Mouse (Mus musculus) layer of hippocampus, postnatal 36 days (tissue): ENCODE data around the gene Cmah. TPM values are rescaled to one million over a fixed set of nuclear protein-coding genes. Genes with fewer than 3 reads are reported as not detected.

Experiments used
- DNase-seq, 2 experiments: peaks; one replicate each; pipeline ENCODE4 v3.0.0; 2022
- total RNA-seq, 2 experiments: library from RNA; stranded (reverse); gene quantifications; 2 replicates each; pipeline ENCODE4 v1.2.3; 2021

The Cmah gene
- total RNA-seq, 2 experiments from 2014 or later = 0.47 to 0.71 TPM

DNA sequence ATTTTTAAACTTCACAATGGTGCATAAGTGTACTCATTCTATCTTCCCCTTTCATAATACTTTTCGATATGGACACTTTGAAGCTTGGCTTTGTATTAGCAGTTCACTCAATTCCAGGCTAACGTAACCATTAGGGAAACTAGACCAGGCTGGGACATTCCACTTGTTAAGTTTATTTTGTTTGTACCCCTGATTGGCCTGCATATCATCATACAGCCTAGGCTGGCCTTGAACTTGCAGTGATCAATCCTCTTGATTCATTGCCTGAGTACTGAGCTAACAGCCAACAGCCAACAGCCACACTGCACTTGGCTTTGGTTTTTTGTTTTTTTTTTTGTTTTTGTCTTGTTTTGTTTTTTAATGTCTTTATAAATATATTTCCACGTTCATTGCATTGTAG is 157.6 kb downstream of the Cmah start:
- no peak for DNase-seq

DNA sequence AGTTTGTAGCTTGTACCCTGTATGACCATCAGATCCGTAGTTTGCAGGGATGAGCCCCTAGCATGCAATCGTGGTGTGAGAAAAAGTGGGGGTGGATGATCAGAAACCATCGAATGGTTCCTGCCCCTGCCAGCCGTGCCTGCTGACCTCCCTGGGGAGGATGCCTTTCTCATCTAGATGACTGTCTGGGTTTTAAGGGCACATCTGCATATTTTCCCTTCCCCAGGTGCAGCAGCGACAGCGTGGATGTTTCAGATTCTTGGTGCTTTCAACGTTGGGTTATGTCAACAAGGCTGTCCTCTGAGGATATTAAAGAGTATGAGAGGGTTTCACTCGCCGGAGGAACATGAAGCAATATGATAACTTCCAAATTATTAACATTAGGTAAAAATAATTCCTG is 158.8 kb downstream of the Cmah start:
- DNase-seq = no peak

DNA sequence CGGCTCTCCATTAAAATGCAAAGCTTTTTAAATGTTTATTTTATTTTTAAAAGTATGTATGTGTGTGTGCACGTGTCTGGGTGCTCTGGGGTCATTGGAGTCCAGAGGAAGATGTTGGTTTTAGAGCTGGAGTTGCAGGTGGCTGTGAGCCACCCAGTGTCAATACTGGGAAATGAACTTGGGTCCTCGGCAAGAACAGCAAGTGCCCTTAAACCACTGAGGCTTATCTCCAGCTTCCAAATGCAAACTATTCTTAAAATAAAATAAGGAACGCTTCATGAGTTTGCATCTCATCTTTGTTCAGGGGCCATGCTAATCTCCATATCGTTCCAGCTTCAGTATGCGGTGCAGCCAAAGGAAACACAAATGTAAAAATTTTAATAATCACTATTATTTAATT is 159.2 kb downstream of the Cmah start:
- DNase-seq = no peak

DNA sequence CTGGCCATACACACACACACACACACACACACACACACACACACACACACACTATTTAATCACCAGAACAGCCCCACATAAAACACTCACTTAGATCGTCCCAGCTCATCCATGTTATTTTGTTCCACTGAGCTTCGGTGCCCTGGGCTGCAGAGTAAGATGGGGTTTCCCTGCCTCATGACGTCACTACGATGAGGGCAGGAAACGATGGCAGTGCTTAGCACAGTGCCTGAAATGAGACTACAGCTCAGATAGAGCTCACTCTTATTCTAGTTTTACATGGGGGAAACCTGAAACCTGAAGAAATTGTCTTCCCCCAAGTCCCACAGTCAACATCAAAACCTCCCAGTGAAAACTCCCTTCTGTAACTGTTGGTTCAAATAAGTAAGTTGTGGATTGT is 159.9 kb downstream of the Cmah start:
- DNase-seq = no peak

DNA sequence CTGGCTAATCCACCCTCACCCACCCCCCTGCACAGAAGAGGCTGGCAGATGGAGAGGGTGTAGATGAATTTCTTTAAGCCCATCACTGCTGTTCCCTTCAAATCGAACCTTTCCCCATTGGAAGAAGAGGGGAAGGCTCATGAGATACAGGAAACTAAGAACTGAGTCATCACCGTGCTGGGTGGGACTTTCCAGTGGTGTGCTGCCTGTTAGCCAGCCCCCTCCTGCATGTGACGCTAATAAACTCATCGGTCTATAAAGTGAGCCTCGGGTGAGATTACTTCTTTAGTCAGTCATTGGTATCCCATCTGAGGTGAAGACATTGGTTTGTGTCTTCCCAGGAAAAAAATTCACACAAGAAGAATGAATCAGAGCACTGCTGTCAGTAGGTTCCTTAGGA is 160.3 kb downstream of the Cmah start:
- no peak for DNase-seq

DNA sequence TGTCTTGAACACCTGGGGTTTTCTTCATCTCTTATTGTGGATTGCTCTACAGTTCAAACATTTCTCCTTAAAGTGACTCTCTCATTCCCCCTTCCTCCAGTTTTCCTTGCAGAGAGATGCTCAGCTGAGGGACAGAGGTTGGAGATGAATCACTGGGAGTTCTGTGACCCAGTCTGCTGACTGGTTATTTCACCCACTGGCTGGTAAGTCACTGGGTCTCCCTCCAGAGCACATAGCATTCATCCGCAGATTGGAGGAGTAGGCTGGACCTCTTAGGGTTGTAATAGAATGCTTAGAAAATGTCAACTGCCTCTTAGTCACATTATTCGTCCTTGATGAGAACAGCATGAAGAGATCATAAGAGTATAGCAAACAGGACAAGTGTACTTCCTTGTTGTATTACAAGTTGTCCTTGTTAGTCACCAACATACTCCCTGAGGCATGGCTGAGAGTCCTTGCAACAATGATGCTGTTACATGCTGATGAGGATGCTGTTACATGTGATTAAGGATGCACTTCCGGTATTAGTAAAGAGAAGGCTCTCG is 161.4 kb downstream of the Cmah start:
- DNase-seq = no peak

DNA sequence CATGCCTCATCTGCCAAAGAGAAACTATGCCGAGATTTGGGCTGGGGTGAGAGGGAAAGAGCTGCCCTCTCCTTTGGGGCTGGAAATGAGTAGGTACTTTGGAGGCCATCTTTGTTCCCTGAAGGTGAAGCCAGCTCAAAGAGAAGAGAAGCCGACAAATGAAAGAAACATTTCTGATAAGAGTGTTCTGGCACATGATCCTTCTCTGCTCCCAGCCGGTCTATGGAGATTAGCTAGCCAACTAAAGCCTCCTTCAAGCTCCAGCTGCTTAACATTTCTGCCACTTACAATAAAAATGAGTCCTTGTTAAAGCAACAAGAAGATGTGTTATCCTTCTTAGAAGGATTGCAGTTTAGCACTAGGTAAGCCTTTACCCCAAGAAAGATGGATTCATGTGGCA is 162.3 kb downstream of the Cmah start:
- DNase-seq = no peak

DNA sequence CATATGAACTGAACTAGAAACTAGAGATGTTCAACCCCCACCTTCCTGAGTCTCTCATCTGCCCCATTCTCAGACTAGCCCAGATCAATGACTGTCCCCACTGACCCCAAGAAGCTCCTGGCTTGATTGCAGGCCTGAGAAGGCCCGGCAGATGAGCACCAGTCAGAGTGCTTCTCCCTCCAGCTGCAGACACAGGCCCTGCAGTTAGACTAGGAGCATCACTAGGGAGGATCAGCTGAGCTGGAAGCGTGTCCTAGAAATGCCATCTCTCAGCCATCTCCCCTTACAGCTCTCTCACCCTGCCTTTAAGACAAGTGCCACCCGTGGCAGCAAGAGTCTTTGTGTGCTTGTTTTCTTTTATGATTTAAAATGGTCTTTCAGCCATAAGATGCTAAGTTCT is 162.8 kb downstream of the Cmah start:
- no peak for DNase-seq

DNA sequence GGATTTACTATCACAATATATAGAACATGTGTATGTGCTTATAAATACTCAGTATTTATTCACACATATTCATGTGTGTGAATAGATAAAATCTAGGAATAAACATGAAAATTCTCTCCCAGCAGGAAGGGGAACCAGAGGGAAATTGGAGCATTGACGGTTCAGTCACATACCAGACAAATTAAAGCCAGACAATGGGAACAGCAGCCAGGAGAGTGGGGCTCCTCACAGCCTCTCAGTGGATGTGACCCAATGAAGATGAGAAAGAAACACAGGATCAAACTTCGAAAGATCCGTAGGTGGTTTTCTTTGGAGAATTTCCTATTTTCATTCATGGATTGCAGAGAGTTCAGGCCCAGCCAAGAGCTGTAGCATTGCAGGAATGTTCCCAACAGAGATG is 163.9 kb downstream of the Cmah start:
- DNase-seq = no peak

DNA sequence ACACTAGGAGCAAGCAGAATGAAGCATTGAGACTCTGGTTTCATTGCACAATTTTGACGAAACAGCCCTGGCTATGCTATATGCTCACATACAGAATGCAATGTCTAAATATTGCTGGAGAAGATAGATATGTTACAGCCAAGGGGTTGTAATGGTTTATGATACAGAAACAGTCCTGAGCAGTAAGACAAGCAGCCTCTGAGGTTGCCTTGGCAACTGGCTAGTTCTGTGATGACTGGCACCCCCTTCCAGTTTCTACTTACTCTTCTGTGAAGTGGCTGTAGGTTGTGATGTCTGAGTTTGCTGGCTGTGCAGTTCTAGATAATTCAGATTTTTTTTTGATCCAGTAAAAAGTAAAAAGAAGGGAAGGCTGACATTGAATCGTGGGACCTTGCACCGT is 166.6 kb downstream of the Cmah start:
- no peak for DNase-seq

DNA sequence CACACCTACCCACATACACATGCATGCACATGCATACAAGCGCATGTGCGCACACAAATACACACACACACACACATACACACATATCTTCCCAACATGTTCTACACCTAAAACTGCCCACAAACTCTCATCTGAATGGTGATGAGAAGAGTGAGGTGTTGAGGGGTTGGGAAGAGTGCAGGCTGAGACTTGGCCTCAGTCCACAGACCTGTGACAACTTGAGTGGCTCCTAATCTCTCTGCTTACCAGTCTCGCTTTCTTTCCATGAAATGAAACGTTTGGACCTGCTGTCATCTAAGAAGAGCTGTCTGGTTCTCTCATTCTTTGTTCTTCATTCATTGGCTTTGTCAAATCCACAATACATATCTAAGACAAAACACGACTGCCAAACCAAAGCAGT is 169.1 kb downstream of the Cmah start:
- no peak for DNase-seq

DNA sequence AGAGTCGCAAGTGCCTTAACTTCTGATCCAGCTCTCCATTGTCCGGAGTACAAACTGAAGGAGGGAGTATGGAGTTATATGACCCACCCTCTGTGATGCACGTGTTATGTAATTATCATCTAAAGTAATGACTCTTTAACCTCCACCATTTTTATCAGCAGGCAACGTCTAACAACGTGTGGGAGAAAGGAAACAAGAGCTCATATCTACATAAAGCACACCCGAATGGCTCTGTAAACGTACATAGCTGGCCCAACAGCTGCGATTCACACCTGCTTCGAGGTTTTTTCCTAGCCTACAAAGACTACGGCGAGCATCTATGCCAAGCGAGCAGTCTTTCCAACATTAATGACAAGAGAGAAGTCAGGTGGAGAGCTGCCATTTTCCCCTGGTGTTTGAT is 169.8 kb downstream of the Cmah start:
- DNase-seq = no peak

DNA sequence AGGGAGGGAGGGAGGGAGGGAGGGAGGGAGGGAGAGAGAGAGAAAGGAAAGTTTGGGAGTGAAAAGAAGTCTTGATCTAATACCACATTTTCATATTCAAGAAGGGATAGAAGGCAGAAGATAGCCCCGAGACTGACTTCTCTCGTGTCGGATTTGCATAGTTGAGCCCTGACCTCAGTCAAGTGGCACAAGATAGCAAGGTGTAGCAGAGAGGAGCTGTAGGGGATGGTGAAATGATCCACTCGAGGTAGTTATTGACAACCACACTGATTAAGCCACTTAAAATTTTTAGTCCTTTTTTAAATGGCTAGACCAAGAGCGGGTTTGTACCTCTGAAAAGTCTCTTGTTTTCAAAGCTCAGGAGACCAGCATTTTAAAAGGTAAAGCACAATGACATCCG is 171.1 kb downstream of the Cmah start:
- no peak for DNase-seq

DNA sequence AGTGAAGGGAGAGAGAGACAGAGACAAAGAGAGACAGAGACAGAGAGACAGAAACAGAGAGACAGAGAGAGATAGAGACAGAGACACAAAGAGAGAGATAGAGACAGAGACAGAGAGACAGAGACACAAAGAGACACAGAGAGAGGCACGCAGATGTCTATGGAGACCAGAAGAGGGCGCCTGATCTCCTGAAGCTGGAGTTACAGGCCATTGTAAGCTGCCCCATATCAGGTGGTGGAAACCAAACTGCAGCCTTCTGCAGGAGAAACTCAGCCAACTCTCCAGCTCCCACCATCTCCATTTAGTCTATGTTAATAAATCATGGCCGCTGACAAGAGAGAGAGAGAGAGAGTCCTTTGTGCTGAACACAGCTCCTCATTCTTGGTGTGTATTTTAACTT is 172.3 kb downstream of the Cmah start:
- no peak for DNase-seq

DNA sequence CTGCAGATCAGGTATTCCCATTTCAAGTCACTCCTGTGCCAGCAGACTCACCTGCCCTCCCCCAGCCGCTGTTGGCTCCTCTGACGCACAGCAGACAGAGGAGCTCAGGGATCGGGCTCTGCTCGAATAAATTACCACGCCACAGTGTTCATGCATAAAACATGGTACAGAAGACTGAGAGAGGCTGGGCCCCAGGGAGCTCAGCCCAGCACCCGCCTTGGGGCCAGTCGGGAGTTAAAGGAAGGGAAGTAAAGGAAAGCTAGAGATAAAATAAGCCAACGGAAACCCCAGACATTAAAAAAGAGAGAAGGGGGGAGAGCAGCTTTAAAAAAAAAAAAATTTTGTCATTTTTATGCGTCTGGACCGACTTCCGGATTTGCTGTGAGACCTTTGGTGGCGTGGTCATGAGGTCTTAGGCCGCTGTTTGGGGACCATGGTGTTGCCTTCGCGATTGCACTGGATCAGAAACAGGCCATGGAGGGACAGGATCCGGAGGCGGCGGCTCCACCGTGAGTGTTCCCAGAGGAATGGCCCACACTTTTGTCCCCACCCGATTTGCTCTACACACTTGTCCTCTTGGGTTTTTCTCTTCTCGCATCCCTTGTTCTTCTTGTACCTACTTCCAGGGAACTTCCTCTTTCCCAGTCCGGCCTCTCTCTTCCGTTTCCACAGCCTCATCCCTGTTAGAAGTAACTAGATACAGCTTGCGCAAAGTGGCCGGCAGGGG is 174.1 kb downstream of the Cmah start:
- DNase-seq = no peak

DNA sequence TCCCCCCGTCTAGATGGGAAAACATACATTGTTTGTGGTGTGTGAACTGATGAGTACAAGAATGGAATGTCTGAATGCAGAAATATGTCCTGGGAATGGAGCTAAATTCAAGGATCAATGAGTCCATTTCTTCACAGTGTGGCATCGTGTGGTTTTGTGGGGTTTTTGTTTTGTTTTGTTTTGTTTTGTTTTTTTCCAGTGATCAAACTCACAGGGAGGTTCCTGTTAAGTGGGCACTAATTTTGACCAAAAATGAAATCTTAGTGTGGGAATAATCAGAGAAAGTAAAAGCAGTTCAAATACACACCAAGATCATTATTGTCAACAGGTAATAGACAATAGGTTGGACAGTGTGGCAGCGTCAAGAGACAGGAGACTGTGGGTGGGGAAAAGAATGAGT is 174.7 kb downstream of the Cmah start:
- DNase-seq = no peak

DNA sequence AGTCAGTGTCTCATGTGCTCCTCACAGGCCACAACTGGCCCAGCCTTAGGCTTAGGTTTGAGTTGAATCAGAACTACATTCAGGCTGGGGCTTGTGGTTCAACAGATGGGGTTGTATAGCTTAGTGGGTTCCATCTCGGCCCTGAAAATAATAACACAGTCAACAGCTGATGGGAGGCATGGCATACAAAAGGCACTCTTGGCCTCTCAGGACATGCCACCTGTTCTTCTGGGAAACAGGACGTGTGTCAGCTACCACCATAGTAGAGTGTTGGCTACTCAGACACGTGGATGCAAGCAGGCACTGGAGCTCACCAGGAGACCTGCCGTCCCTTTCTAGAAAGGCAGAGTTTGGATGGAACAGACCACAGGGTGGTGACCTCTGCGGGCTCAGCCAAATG is 178.6 kb downstream of the Cmah start:
- no peak for DNase-seq

DNA sequence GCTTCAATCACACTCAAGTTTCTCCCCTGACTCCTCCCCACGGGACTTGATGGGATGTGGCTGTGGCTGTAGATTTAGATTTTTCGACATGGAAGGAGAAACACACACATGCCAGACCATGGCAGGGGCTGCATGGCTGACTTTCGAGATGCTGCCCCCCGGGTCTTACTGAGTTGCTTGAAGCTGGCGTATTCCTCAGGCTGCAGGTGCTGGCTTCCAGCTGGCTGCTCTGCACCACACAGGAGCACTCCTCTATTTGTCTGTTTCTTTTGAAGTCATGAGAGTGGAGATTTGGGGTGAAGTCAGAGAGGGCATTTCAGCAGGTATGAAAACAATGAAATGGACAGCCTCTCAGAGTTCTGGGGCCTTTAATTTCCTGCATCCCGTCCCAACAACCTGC is 180.0 kb downstream of the Cmah start:
- DNase-seq = no peak

DNA sequence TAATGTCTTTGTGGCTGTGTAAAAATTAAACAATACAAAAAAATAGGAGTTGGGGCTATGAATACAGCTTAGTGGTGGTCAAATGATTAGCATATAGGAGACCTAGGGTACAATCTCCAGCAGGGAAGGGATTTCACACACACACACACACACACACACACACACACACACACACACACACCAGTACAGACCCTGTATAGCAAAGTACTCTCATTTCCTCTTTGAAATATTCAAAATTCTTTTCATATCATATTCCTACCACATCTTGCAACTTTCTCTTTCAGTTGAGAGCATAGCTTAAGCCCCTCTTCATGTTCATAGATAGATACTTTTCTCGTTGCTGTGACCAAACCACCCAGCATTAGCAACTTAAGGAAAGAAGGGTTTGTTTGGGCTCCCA is 181.7 kb downstream of the Cmah start:
- no peak for DNase-seq

DNA sequence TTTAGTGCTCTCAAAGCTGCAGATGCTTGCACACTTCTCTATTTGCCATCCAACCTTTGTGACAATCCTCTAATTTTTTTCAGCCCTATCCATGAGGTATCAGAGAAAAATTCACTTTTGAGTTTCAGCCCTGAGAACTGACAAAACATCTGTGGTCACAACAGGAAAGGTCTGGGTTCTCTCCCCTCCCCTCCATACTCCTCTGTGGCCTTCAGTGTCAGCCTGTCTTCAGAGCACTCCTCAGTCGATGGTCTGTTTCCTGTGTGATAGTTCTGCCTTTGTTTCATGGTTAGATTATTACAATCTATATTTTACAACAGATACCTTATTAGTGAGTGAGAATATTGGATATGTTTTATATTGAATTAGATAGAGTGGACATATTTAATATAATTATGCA is 184.2 kb downstream of the Cmah start:
- no peak for DNase-seq

DNA sequence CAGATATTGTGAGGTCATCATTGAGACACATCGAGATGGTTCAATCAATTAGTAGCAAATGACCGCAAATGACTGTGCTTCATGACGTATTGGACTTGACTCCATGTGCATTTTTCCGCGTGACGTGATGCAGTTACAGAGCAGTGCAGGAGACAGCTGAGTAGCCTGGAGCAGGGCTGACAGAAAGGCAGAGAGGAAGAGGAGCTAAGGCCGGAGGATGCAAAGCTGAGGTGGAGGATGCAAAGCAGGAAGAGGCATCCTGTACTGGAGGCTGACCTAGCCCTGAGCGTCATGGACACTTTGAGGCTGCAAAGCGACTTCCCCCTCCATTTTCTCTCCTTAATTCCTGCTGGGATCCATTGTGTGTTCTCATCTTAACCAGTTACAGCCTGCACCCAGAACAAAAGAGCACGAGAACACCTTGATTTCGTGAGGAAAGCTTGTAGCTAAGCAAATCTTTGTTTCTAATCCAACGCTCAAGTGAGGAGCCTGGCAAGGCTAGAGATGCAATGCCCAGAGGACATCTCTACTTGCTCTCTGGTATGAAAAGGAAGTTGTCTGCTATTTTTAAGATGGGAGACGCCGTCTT is 184.8 kb downstream of the Cmah start:
- no peak for DNase-seq

DNA sequence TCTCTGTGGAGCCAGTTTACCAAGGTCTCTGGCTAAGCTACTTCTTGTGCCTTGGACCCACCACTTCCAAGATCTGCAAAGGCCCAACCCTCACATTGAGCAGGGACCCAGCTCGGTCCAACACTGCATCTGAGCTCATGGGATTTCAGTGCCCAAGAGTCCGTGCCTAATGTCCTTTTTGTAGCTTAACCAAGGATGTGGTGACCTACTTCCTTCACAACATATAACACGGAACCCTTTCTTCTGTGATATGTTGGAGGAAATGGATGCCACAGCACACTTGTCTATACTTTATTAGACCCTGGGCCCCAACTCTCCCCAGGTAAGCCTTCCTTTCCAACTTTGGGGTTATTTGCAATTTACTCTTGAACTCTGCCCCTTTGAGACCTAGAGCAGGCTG is 186.5 kb downstream of the Cmah start:
- DNase-seq = no peak

DNA sequence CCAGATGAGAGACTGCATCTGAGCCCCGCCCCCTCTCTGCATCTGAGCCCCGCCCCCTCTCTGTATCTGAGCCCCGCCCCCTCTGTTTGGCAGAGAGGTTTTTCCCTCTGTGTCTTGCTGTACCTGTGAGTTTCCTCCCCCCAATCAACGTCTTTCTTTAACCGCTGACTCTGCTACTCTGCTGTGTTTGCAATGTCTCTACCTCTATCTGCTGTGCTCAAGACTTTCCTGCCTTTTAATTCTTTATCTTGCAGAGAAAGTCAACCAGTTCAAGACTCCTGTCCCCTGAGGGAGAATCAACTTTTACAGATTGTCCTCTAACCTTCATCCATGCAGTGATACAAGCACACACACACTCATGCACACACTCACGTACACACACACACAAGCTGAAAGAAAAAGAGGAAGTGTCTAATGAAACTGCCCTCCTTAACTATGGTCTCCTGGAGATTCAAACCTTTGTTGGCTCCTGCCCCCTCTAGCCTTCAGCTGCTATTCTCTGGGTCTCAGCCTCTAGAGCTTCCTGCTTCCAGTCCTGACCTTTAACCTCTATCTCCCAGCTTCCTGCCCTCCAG is 188.0 kb downstream of the Cmah start:
- no peak for DNase-seq

DNA sequence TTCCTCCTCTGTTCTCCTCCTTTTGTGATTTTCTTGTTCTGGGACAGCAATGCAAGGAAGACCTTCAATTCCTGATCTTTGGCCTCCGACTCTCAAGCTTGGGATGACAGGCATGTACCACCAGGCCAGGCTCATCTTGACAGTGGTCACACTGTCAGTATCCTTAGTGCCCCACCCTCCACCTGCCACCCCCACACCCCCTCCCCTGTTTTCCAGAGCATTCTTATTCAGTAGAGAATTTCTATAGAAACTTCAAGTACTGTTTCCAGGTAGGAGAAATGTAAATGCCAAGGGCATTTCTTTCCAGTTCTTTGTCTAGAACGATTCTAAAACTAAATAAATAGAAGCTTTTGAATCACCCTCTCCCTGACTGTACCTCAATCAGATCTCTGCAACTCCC is 190.6 kb downstream of the Cmah start:
- no peak for DNase-seq
